Mouse (Mus musculus) ovary, postnatal 36 days (tissue): Measurements from ENCODE around the gene Cmss1.

Experiments
- DNase-seq: peaks from one replicate; pipeline ENCODE4 v3.0.0; 2022; ENCODE audit warnings: low spot score, mixed read lengths

Cmss1 gene

GRCm38 (mm10) chr16:57514371-57514770 lies 92.3 kb downstream of the Cmss1 start:
- DNase-seq = no peak

DNA sequence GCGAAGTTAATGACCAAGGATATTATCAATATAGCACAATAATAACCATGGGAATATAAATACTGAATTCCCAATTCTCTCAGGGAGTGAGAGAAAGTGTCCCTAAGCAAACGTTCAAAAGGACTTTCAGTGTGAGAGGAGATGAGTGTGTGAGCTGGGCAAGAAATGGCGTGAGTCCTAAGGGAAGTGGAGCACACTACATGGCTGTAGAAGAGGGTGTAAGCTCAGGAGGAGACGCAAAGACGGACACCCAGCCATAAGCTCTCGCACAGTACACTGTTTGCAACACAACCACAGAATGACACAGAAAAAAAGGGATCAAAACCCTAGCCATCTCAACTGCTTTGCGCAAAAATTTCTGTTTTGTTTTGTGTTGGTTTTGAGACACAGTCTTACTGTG lies 93.1 kb downstream of the Cmss1 start:
- no peak for DNase-seq

GRCm38 (mm10) chr16:57509099-57509498 lies 97.6 kb downstream of the Cmss1 start:
- DNase-seq = no peak

GRCm38 (mm10) chr16:57508351-57508750 lies 98.3 kb downstream of the Cmss1 start:
- no peak for DNase-seq

GRCm38 (mm10) chr16:57506133-57506532 lies 100.5 kb downstream of the Cmss1 start:
- DNase-seq = no peak

- no peak for DNase-seq
These were observed 101.9 kb downstream of the Cmss1 start for GRCm38 (mm10) chr16:57504728-57505127.

DNA sequence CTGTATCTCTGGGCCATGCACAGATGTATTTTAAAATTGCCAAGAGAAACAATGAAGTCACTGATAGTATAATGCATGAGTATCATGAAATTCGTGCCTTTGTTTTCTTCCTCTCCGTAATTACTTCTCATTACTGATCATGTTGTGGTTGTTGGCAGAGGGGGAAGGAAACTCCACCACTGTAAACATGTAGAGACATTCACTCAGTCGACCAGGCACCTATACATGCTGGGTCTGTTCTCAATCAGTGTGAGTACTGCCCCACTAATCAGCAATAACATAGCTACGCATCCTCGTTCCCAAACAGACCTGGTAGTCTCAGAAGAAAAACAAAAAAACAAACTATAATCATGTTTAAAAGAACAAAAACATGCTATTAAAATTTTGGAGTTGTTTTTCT lies 103.9 kb downstream of the Cmss1 start:
- DNase-seq = no peak

DNA sequence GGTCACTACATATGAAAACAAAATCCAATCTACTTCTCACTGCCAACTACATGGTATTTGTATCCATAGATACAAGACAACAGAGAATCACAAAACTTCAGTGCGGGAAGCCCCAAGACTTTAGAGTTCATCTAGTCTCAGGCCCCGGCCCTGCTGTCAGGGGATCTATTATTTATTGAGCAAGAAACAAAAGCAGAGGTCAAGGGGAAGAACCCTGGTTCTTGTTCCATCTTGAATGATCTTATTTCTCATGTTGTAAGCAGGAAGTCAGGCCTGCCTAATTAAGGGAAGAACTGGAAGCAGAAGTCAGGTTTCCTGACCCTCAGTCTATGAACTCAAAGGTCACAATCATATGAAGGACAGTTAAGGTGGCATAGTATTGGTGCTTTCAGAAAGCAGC lies 104.4 kb downstream of the Cmss1 start:
- DNase-seq = no peak

DNA sequence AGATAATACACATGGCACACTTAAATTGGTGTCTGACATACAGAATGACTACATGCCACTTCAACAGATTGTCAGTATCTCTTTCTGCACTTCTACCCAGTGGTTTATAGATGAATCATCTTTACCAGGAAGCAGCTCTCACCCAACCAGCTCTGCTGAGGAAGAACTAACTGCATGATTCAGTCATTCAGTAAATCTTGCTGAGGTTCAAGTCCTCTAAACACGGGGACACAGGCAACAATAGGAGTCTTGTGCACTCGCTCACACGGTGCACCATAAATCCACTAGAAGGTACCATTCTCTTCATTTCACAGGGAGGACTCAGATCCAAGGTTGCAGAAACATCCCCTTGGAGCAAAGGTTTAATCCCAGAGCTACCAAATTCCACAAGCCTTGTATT lies 105.8 kb downstream of the Cmss1 start:
- no peak for DNase-seq

DNA sequence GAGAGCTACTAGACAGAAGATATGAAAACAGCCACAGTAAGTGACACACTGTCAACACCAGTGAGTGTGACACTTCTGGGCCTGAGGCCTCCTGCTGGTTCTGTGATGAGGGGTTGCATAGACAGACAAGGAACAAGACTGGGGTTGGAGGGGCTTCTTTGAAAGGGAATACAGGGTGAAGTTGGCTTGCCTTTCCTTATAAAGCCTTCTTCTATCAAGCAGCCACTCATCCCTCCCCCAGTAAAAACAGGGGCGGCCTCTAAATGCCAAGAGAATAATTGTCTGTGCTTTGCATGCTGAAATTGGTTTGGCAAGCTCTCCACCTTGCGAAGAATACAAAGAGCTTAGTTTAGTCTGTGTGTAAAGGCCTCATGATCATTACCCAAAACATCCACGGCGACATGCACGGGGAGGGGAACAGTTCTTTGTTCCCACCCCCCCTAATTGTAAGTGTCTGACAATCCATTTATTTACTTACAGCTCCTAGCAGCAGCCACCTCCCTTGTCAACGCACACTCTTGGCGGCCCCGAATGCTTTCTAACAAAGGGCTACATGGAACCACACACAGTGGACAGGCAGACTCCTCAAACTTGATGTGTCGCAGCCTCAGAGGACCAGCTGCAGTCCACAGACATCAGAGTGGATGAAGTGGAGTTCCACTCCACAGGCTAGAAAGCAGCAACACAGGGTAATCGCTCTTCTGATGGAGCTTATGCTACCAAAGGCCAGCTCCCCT lies 110.1 kb downstream of the Cmss1 start:
- no peak for DNase-seq

DNA sequence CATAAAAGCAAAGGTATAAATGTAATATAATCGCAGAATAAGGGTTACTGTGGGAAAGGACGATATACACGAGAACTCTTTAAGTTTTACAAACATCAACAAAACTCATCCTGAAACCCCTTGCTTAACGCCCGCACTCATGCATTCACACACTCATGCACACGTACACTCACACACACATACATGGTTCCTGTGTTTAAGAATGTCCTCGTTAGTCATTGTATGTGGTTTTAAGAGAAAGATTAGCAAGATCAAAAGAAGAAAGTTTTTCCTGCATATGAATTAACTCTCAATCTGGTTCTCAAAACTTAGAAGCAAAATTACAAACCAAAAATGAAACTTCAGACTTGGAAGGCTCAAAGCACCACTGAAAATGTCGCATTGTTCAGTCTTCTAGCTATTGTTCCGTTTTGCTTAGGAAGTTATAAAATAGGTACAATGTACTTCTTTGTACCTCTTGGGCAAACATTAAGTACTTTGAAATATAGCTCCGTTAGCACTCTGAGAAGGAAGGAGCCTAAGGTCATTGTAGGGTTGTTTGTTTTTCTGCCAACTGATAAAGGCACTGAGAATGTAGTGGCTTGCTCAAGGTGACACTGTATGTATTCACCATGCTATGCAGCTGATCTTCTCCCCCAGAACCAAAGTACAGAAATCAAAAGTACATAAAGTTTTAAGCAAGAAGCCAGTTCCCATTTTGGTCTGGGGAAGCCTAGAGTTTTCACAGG lies 111.0 kb downstream of the Cmss1 start:
- DNase-seq = no peak

DNA sequence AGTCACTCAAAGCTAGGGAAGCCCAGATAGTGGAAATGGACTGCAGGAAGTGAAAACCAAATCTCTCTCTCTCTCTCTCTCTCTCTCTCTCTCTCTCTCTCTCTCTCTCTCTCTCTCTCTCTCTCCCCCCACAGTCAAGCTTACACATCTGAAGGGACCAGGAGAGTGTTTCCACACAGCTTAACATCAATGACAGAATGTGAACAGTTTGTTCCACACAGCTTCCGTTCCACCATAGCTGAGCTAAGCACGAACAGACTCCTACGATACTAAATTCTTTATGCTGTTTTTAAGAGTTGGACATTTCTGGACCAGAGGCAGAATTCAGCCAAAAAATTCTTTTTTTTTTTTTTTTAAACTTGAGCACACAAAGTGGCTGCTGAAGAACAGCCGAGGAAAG lies 114.8 kb downstream of the Cmss1 start:
- DNase-seq = no peak

DNA sequence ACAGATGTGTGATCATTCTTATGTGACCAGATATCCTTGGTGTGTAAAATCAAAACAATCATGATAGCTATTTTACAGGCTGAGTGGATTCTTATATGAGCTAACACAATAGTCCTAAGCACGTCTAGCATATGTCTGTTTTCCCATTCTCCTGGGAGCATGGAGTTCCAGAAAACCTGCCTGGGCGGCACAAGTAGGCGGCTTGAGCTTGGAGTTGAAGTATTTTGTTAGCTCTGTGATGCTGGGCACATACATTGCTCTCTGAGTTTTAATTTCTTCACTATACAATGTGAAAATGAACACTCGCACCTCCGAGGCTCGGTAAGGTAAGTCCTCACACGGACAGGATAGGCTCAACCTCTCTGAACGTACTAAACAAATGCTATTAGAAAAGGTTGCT lies 116.0 kb downstream of the Cmss1 start:
- no peak for DNase-seq

DNA sequence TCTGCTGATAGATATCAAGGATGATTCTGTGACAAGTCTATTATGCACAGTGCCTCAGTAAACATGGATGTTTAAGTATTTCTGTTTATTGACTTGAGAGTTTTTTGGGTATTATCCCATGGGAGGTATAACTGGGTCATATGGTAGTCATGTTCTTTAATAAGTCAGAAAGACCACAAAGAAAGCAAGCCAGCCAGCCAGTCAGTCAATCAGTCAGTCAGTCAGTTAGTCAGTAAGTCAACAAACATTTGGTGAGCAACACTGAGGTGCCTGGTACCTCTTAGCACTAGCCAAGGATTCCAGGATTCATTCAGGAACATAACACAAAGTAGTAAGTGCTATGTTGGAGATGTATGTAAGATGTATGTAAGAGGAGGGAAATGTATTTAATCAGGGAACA lies 118.0 kb downstream of the Cmss1 start:
- DNase-seq = no peak

DNA sequence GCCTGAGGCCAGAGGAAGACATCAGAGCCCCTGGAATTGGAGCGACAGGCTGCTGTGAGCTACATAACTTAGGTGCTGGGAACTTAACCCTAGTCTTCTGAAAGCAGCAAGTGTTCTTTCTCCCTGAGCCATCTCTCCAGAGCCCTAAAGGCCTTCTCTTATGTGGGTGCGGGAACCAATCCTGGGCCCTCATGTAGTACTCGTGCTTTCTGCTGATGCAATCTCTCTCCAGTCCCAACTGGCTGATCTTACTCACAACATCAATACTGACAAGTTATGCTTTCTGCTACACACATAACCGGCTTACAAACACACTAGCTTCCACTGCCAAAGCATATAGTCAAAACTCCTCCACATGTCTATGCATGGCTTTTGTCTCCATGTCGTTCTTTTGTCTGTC lies 120.4 kb downstream of the Cmss1 start:
- DNase-seq = no peak

GRCm38 (mm10) chr16:57485265-57485664 lies 121.4 kb downstream of the Cmss1 start:
- no peak for DNase-seq

- no peak for DNase-seq
These were observed 122.4 kb downstream of the Cmss1 start for GRCm38 (mm10) chr16:57484043-57484795.

DNA sequence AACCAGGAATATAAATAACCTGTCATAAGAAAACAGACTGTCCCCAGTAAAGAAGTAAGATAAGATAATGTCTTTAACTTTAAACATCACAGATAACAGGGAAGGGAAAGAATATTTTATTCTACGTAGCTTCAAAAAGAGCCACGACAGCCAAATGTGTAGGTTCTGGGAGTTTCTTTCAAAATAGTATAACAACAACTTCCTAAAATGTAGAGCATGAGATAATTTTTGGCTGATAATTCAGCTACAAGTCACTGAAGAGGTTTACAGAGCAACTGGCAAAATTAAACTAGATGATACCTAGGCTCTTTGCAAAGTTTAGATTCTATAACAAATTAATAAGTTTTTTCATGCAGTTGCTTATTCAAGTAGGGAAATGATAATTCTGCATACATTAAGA lies 123.2 kb downstream of the Cmss1 start:
- DNase-seq = no peak

GRCm38 (mm10) chr16:57482911-57483310 lies 123.8 kb downstream of the Cmss1 start:
- DNase-seq = no peak

DNA sequence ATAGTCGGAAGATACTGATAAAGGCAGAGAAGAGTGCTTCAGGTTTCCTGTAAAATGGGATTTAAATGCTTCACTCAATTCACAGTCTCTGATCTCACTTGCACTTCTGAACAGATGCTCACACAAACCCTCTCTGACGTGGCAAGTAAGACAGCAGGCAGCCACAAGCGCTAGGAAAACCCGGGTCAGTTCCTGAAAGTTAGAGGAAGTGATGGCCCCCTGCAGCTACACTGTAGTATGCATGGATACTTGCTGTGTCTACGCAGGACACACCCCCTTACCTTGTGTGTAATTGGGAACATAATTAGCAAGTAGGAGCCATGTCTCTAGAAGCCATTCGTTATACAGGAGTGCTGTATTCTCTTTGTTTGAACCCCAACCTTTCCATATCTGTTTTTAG lies 124.4 kb downstream of the Cmss1 start:
- DNase-seq = no peak

GRCm38 (mm10) chr16:57479776-57480175 lies 126.9 kb downstream of the Cmss1 start:
- DNase-seq = no peak

DNA sequence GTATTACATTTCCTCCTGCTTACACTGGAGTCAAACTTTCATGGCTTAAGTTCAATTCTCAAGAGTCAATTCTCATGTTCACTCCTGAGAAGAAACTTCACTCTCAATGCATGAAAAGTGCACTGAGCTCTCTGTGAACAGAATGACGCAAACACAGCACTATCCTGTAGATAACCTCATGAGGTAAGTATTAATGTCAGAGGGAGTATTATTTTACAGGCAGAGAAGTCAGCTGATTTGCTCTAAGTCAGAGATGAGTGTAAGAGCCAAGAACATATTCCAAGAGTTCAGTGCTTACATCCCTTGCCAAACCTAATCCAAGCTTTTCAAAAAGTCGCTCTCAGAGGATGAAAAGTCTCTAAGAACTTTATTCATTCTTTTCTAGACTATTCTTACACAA lies 128.2 kb downstream of the Cmss1 start:
- DNase-seq = no peak
